Mouse (Mus musculus): Measurements from ENCODE around the gene Spo11. TPM values are rescaled to one million over a fixed set of nuclear protein-coding genes. Genes with fewer than 3 reads are reported as not detected.

Spo11 gene
- total RNA-seq, 1 experiment: 0.13 TPM

DNA sequence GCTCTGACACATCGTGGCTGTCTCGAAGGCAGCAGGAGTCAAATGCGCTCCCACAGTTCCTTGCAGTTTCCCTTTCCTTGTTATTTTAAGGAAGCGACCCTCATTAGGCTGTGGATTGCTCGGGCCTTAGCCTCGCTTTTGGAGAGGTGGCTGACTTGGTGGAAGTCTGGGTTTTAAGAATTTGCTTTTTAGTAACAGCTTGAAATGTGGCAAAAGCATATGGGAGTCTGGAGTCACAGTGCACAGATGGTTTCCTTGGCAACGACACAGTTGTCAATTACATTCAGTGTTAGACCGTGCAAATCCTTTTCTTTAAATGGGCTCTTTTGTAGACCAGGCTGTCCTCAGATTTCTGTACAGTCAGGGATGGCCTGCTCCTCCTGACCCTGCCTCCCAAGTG, 23.4 kb downstream of the Spo11 start:
- Histone ChIP-seq H3K36me3 (ENCODE audit: control insufficient read depth, insufficient read depth, low read length, poor library complexity, severe bottlenecking) (peaks cover 26% of the 10 kb centered on the region), H3K27ac (ENCODE audit: insufficient read depth, low read depth, low read length, poor library complexity, severe bottlenecking) (no peak overlapping the region), H3K4me1 (ENCODE audit: control insufficient read depth in 2 of 2, insufficient read depth in 2 of 2, low read length in 2 of 2, poor library complexity in 1 of 2) (peaks cover 0 to 6% of the 10 kb centered on the region in 2 experiments; a peak in 2 of 4 replicates), H3K9ac (ENCODE audit: insufficient read depth, low read depth, low read length, poor library complexity, severe bottlenecking) (peak overlapping the region; percentile 98), H3K4me3 (ENCODE audit: insufficient read depth in 1 of 2, low read depth in 1 of 2, low read length in 2 of 2, poor library complexity in 1 of 2, severe bottlenecking in 1 of 2) (peak overlapping the region; percentile 67 to 89), H3K9me3 (ENCODE audit: control insufficient read depth, insufficient read depth, low read depth, low read length) (no peaks in the 10 kb centered on the region)
- TF ChIP-seq CHD2 (IDR thresholded peaks at IDR 0.05; ENCODE audit: low read depth, low read length): no peak
- in situ Hi-C loops (cut with MboI; ENCODE audit: low sequenced_read_pairs in 2 of 2, unreplicated experiment in 2 of 2): no loop called here
- no peak for DNase-seq (ENCODE audit: low read depth, low spot score)

DNA sequence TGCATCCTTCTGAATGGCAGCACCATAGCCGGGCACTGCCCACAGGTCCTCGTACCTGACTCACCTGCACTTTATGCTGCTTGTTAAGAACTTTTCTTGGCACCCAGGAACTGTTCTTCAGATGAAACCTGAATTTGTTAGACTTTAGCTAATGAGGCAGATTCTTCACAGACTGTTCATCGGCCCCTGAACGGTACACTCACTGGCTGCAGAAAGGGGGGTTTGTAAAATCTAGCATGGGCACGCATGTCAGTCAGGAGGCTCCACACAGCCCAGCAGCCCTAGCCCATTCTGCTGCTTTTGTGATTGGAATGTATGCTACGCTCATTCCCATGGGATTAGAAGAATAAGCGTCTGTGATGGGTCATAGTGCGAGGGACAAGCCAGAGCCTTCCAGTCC, 26.2 kb downstream of the Spo11 start:
- Histone ChIP-seq H3K9me3 (ENCODE audit: control insufficient read depth, insufficient read depth, low read depth, low read length) (no peaks in the 10 kb centered on the region), H3K36me3 (ENCODE audit: control insufficient read depth, insufficient read depth, low read length, poor library complexity, severe bottlenecking) (peaks cover 51% of the 10 kb centered on the region), H3K4me1 (ENCODE audit: control insufficient read depth in 2 of 2, insufficient read depth in 2 of 2, low read length in 2 of 2, poor library complexity in 1 of 2) (peaks cover 0 to 10% of the 10 kb centered on the region in 2 experiments; a peak in 2 of 4 replicates), H3K4me3 (ENCODE audit: insufficient read depth in 1 of 2, low read depth in 1 of 2, low read length in 2 of 2, poor library complexity in 1 of 2, severe bottlenecking in 1 of 2) (no peak overlapping the region), H3K9ac (ENCODE audit: insufficient read depth, low read depth, low read length, poor library complexity, severe bottlenecking) (no peak overlapping the region), H3K27ac (ENCODE audit: insufficient read depth, low read depth, low read length, poor library complexity, severe bottlenecking) (no peak overlapping the region)
- TF ChIP-seq CHD2 (IDR thresholded peaks at IDR 0.05; ENCODE audit: low read depth, low read length) (no peak), HCFC1 (IDR thresholded peaks at IDR 0.05; ENCODE audit: borderline replicate concordance, insufficient read depth, low read length) (no peak), ZNF384 (IDR thresholded peaks at IDR 0.05; ENCODE audit: low read depth, low read length) (no peak), ZC3H11A (IDR thresholded peaks at IDR 0.05; ENCODE audit: borderline replicate concordance, low read depth, low read length) (no peak), MAFK (IDR thresholded peaks at IDR 0.05; ENCODE audit: insufficient read depth, low read depth, low read length) (no peak)
- in situ Hi-C loops (cut with MboI; ENCODE audit: low sequenced_read_pairs in 2 of 2, unreplicated experiment in 2 of 2): no loop called here
- no peak for DNase-seq (ENCODE audit: low read depth, low spot score)

DNA sequence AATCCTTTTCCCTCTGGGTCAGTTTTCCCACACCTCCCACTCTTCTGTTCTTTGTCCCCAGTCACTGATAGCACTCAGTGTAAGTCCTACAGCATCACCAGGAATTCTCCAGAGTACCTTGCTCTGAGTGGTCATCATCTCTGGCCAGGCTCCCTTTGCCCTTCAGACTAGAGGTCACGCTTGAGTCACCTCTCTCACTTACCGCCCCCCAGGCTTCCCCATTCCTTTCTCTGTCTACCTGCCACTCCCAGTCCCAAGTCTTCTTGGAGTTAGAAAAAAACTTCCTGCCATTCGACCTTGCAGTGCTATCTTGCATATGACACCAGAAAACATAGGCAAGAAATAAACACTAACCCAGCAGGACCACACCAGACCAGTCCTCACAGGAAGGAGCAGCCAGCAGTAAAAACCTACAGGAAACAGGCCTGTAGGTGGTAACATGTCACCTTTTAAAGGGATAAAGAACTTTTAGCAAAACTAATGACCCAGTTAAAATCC, 32.8 kb downstream of the Spo11 start:
- Histone ChIP-seq H3K4me1 (ENCODE audit: control insufficient read depth in 2 of 2, insufficient read depth in 2 of 2, low read length in 2 of 2, poor library complexity in 1 of 2) (peaks cover 2 to 5% of the 10 kb centered on the region in 2 experiments; a peak in 1 of 4 replicates), H3K36me3 (ENCODE audit: control insufficient read depth, insufficient read depth, low read length, poor library complexity, severe bottlenecking) (peaks cover 81% of the 10 kb centered on the region), H3K27ac (ENCODE audit: insufficient read depth, low read depth, low read length, poor library complexity, severe bottlenecking) (no peak overlapping the region), H3K9me3 (ENCODE audit: control insufficient read depth, insufficient read depth, low read depth, low read length) (no peaks in the 10 kb centered on the region), H3K4me3 (ENCODE audit: insufficient read depth in 1 of 2, low read depth in 1 of 2, low read length in 2 of 2, poor library complexity in 1 of 2, severe bottlenecking in 1 of 2) (no peak overlapping the region), H3K9ac (ENCODE audit: insufficient read depth, low read depth, low read length, poor library complexity, severe bottlenecking) (no peak overlapping the region)
- in situ Hi-C loops (cut with MboI; ENCODE audit: low sequenced_read_pairs in 2 of 2, unreplicated experiment in 2 of 2): no loop called here
- TF ChIP-seq MAFK (IDR thresholded peaks at IDR 0.05; ENCODE audit: insufficient read depth, low read depth, low read length) (no peak), HCFC1 (IDR thresholded peaks at IDR 0.05; ENCODE audit: borderline replicate concordance, insufficient read depth, low read length) (no peak), ZNF384 (IDR thresholded peaks at IDR 0.05; ENCODE audit: low read depth, low read length) (no peak), CHD2 (IDR thresholded peaks at IDR 0.05; ENCODE audit: low read depth, low read length) (no peak), ZC3H11A (IDR thresholded peaks at IDR 0.05; ENCODE audit: borderline replicate concordance, low read depth, low read length) (no peak)
- no peak for DNase-seq (ENCODE audit: low read depth, low spot score)

DNA sequence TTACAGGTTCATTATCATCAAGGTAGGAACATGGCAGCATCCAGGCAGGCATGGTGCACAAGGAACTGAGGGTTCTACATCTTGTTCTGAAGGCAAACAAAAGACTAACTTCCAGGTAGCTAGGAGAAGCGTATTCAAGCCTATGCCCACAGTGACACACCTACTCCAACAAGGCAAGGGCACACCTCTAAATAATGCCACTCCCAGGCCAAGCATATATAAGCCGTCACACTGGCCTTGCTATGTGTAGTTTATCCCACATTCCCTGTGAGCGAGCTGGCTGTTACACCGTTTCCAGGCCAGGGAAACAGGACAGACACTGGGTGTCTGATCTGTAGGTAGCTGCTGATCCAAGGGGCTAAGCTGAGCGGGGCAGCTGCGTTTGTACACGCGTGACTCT, 33.9 kb downstream of the Spo11 start:
- Histone ChIP-seq H3K4me1 (ENCODE audit: control insufficient read depth in 2 of 2, insufficient read depth in 2 of 2, low read length in 2 of 2, poor library complexity in 1 of 2) (peaks cover 2 to 5% of the 10 kb centered on the region in 2 experiments; a peak in 1 of 4 replicates), H3K9ac (ENCODE audit: insufficient read depth, low read depth, low read length, poor library complexity, severe bottlenecking) (no peak overlapping the region), H3K4me3 (ENCODE audit: insufficient read depth in 1 of 2, low read depth in 1 of 2, low read length in 2 of 2, poor library complexity in 1 of 2, severe bottlenecking in 1 of 2) (no peak overlapping the region), H3K9me3 (ENCODE audit: control insufficient read depth, insufficient read depth, low read depth, low read length) (no peaks in the 10 kb centered on the region), H3K36me3 (ENCODE audit: control insufficient read depth, insufficient read depth, low read length, poor library complexity, severe bottlenecking) (peaks cover 82% of the 10 kb centered on the region), H3K27ac (ENCODE audit: insufficient read depth, low read depth, low read length, poor library complexity, severe bottlenecking) (no peak overlapping the region)
- no peak for TF ChIP-seq MAFK (IDR thresholded peaks at IDR 0.05; ENCODE audit: insufficient read depth, low read depth, low read length)
- no peak for TF ChIP-seq CHD2 (IDR thresholded peaks at IDR 0.05; ENCODE audit: low read depth, low read length)
- no peak for TF ChIP-seq HCFC1 (IDR thresholded peaks at IDR 0.05; ENCODE audit: borderline replicate concordance, insufficient read depth, low read length)
- no peak for TF ChIP-seq ZNF384 (IDR thresholded peaks at IDR 0.05; ENCODE audit: low read depth, low read length)
- TF ChIP-seq ZC3H11A (IDR thresholded peaks at IDR 0.05; ENCODE audit: borderline replicate concordance, low read depth, low read length): no peak
- no peak for DNase-seq (ENCODE audit: low read depth, low spot score)
- in situ Hi-C loops (cut with MboI; ENCODE audit: low sequenced_read_pairs in 2 of 2, unreplicated experiment in 2 of 2): no loop called here

DNA sequence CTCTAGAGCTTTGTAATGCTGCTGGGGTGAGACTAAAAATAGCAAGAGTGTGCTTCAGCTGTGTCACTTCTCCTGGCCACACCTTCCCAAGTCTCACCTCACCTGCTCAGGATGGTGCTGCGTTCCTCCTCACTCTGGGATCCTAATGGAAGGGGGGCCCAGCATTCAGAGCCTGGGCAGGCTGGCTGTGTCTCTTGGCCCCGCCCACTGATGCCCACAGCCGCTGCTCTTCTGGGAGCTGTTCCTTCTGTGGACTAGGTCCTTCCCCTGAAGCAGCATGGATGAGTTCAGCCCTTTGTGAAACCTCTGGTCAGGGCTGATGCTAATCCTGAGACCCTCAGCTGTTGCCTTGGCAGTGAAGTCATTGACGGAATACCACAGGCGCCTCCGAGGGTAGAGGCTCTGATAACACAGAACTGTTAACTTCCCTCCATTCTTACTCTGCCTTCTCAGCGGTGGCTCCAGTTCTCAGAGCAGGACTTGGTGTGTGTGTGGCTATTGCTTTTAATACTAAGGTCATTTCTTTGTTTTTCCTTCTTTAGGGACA, 37.3 kb downstream of the Spo11 start:
- H3K9ac ChIP-seq (ENCODE audit: insufficient read depth, low read depth, low read length, poor library complexity, severe bottlenecking): no peak overlapping the region
- H3K36me3 ChIP-seq (ENCODE audit: control insufficient read depth, insufficient read depth, low read length, poor library complexity, severe bottlenecking): peaks cover 53% of the 10 kb centered on the region
- in situ Hi-C loops (cut with MboI; ENCODE audit: low sequenced_read_pairs in 2 of 2, unreplicated experiment in 2 of 2): no loop called here
- TF ChIP-seq ZNF384 (IDR thresholded peaks at IDR 0.05; ENCODE audit: low read depth, low read length): no peak
- TF ChIP-seq CHD2 (IDR thresholded peaks at IDR 0.05; ENCODE audit: low read depth, low read length): no peak
- TF ChIP-seq MAFK (IDR thresholded peaks at IDR 0.05; ENCODE audit: insufficient read depth, low read depth, low read length): no peak
- TF ChIP-seq HCFC1 (IDR thresholded peaks at IDR 0.05; ENCODE audit: borderline replicate concordance, insufficient read depth, low read length): no peak
- TF ChIP-seq ZC3H11A (IDR thresholded peaks at IDR 0.05; ENCODE audit: borderline replicate concordance, low read depth, low read length): no peak
- H3K9me3 ChIP-seq (ENCODE audit: control insufficient read depth, insufficient read depth, low read depth, low read length): no peaks in the 10 kb centered on the region
- H3K4me1 ChIP-seq (ENCODE audit: control insufficient read depth in 2 of 2, insufficient read depth in 2 of 2, low read length in 2 of 2, poor library complexity in 1 of 2): peaks cover 2 to 11% of the 10 kb centered on the region in 2 experiments; a peak in 1 of 4 replicates
- no peak for DNase-seq (ENCODE audit: low read depth, low spot score)
- no peak overlapping the region for H3K4me3 ChIP-seq (ENCODE audit: insufficient read depth in 1 of 2, low read depth in 1 of 2, low read length in 2 of 2, poor library complexity in 1 of 2, severe bottlenecking in 1 of 2)
- H3K27ac ChIP-seq (ENCODE audit: insufficient read depth, low read depth, low read length, poor library complexity, severe bottlenecking): no peak overlapping the region
